Mouse (Mus musculus) T-cell, adult 2 months (primary cell): ENCODE results near the gene Itsn1.

Experiments
- DNase-seq: peaks from one replicate; pipeline ENCODE4 v3.0.0; 2022; ENCODE audit warnings: low spot score

Gene Itsn1

GRCm38 (mm10) chr16:91730446-91730845 lies 1.4 kb downstream of the Itsn1 start:
- peak; percentile 8 for DNase-seq

GRCm38 (mm10) chr16:91732816-91733215 lies 3.7 kb downstream of the Itsn1 start:
- no peak for DNase-seq

- DNase-seq: no peak
These were observed 5.7 kb downstream of the Itsn1 start for GRCm38 (mm10) chr16:91734771-91735170.

GRCm38 (mm10) chr16:91736046-91736816 lies 7.2 kb downstream of the Itsn1 start:
- DNase-seq: no peak

GRCm38 (mm10) chr16:91738505-91738904 lies 9.4 kb downstream of the Itsn1 start:
- DNase-seq: no peak

- no peak for DNase-seq
These were observed 11.3 kb downstream of the Itsn1 start for GRCm38 (mm10) chr16:91740184-91740917.

- no peak for DNase-seq
These were observed 11.8 kb downstream of the Itsn1 start for GRCm38 (mm10) chr16:91740918-91741255.

GRCm38 (mm10) chr16:91743055-91743454 lies 14.0 kb downstream of the Itsn1 start:
- no peak for DNase-seq

- peak; percentile 20 for DNase-seq
These were observed 17.2 kb downstream of the Itsn1 start for GRCm38 (mm10) chr16:91746101-91746950.

- no peak for DNase-seq
These were observed 18.5 kb downstream of the Itsn1 start for GRCm38 (mm10) chr16:91747567-91747966.

GRCm38 (mm10) chr16:91751644-91752385 lies 22.7 kb downstream of the Itsn1 start:
- DNase-seq: no peak

- DNase-seq: no peak
These were observed 24.5 kb downstream of the Itsn1 start for GRCm38 (mm10) chr16:91753611-91754010.

GRCm38 (mm10) chr16:91754957-91755356 lies 25.9 kb downstream of the Itsn1 start:
- DNase-seq: peak; percentile 38

- no peak for DNase-seq
These were observed 32.1 kb downstream of the Itsn1 start for GRCm38 (mm10) chr16:91761202-91761601.

- no peak for DNase-seq
These were observed 32.7 kb downstream of the Itsn1 start for GRCm38 (mm10) chr16:91761761-91762160.

- DNase-seq: no peak
These were observed 33.4 kb downstream of the Itsn1 start for GRCm38 (mm10) chr16:91762476-91762875.

GRCm38 (mm10) chr16:91763975-91764374 lies 34.9 kb downstream of the Itsn1 start:
- no peak for DNase-seq

GRCm38 (mm10) chr16:91764414-91764813 lies 35.3 kb downstream of the Itsn1 start:
- DNase-seq: no peak

GRCm38 (mm10) chr16:91765121-91765815 lies 36.2 kb downstream of the Itsn1 start:
- DNase-seq: no peak

- DNase-seq: no peak
These were observed 36.7 kb downstream of the Itsn1 start for GRCm38 (mm10) chr16:91765816-91766210.

GRCm38 (mm10) chr16:91767165-91767701 lies 38.2 kb downstream of the Itsn1 start:
- DNase-seq: no peak
